ENCODE assay signal across 26 mouse cellular contexts in genomic region chr12:85610167-85610566, GRCm38 (mm10). TPM values are rescaled to one million over a fixed set of nuclear protein-coding genes. Genes with fewer than 3 reads are reported as not detected.
DNase-seq lines count a peak whose midpoint lies in the region; ATAC-seq and TF ChIP-seq lines count a peak whose summit lies in the region.
"Had no signal": no experiment of that assay in that cellular context is flagged by ENCODE, and none has a peak within 500 bp of the region (broad histone marks: within the 10 kb centered on the region; RNA-seq: fewer than 3 reads in every experiment).

No protein-coding gene starts in this region.

- peak; percentile 39; the same call in 1 of the 2 replicates for TF ChIP-seq EP300 in CH12.LX (IDR thresholded peaks at IDR 0.05; ENCODE audit: low read length)

- H3K4me3 ChIP-seq in CH12.LX (replicated peaks in 1 of 3; ENCODE audit: low read depth in 2 of 3, low read length in 2 of 3, poor library complexity in 1 of 3): no peak overlapping the region
- no peak overlapping the region for H3K4me3 ChIP-seq in heart, embryonic 11.5 days (ENCODE audit: low read depth, low read length)
- H3K4me3 ChIP-seq: embryonic facial prominence, embryonic 13.5 days; erythroblast, embryonic 14.5 days; forebrain, embryonic 12.5 days; heart, embryonic 10.5 days; hindbrain, embryonic 15.5 days; intestine, embryonic 15.5 days; limb, embryonic 13.5 days; liver, embryonic 13.5 days; midbrain, embryonic 12.5 days had no signal

- peak; percentile 19; the same call in 1 of the 2 replicates for TF ChIP-seq POLR2A in CH12.LX (IDR thresholded peaks at IDR 0.05; ENCODE audit: low read depth, low read length)

- no peak for TF ChIP-seq CTCF in CH12.LX (conservative IDR thresholded peaks at IDR 0.05 in 1 of 2, IDR thresholded peaks at IDR 0.05 in 1 of 2; ENCODE audit: low read depth in 2 of 2, low read length in 2 of 2)

- H3K9me3 ChIP-seq in CH12.LX (replicated peaks; ENCODE audit: low read length): no peaks in the 10 kb centered on the region
- no peaks in the 10 kb centered on the region for H3K9me3 ChIP-seq in heart, embryonic 11.5 days (replicated peaks; ENCODE audit: control insufficient read depth, low read length)
- H3K9me3 ChIP-seq: embryonic facial prominence, embryonic 13.5 days; forebrain, embryonic 12.5 days; G1E; heart, embryonic 10.5 days; hindbrain, embryonic 15.5 days; intestine, embryonic 15.5 days; limb, embryonic 13.5 days; liver, embryonic 13.5 days; midbrain, embryonic 12.5 days had no signal

- peak; percentile 44 to 88 for DNase-seq in layer of hippocampus, adult 18-20 months (ENCODE audit: low spot score in 2 of 2)
- no peak for DNase-seq in layer of hippocampus, adult 9-10 months (ENCODE audit: low spot score)
- DNase-seq in CH12.LX (ENCODE audit: extremely low read depth): no peak
- peak; percentile 78 to 88 for DNase-seq in frontal cortex, postnatal 36 days (ENCODE audit: low spot score in 2 of 2)
- DNase-seq in left cerebral cortex, postnatal 14 days (ENCODE audit: low spot score in 2 of 2): peak; percentile 60 to 80
- no peak for DNase-seq in gastrocnemius, postnatal 4 days (ENCODE audit: low spot score in 2 of 2)
- no peak for DNase-seq in gastrocnemius, postnatal 10 days
- DNase-seq: adrenal gland, postnatal 36 days; cerebellum, adult 11 months; cerebellum, postnatal 10 days; kidney, adult 8-10 months; kidney, postnatal 10 days; liver, embryonic 13.5 days; lung, adult 2 months; thymus, adult 2 months had no signal

- no peak for ATAC-seq in heart, embryonic 11.5 days (replicated peaks; ENCODE audit: insufficient number of reproducible peaks, low FRiP score, low TSS enrichment)
- ATAC-seq: intestine, embryonic 15.5 days; Patski had no signal

- dilution Hi-C loops in CH12.LX (cut with MboI; ENCODE audit: extremely low pct_ligation_motif_present, extremely low pct_unique_long_range_greater_than_20kb, low sequenced_read_pairs): no loop called here

- peaks cover 71 to 95% of the 10 kb centered on the region in 2 experiments for H3K36me3 ChIP-seq in CH12.LX (replicated peaks in 1 of 2; ENCODE audit: control insufficient read depth in 1 of 2, insufficient read depth in 1 of 2, low read length in 1 of 2)
- H3K36me3 ChIP-seq in heart, embryonic 11.5 days (ENCODE audit: control insufficient read depth, insufficient read depth, low read length): no peaks in the 10 kb centered on the region
- H3K36me3 ChIP-seq: forebrain, embryonic 12.5 days; G1E had no signal

- 70% methylated on average over 9 of the region's 9 CpGs for WGBS in heart, embryonic 11.5 days (ENCODE audit: insufficient replicate concordance)

- peaks cover 19 to 97% of the 10 kb centered on the region in 2 experiments for H3K4me1 ChIP-seq in CH12.LX (ENCODE audit: control insufficient read depth in 1 of 2, insufficient read depth in 2 of 2)
- H3K4me1 ChIP-seq in heart, embryonic 11.5 days (ENCODE audit: control insufficient read depth, insufficient read depth, low read length): peaks cover 21% of the 10 kb centered on the region
- H3K4me1 ChIP-seq: forebrain, embryonic 12.5 days; liver, embryonic 13.5 days; midbrain, embryonic 12.5 days had no signal

- H3K4me2 ChIP-seq in CH12.LX (ENCODE audit: insufficient read depth, low read depth, poor library complexity, severe bottlenecking): no peak overlapping the region
- H3K4me2 ChIP-seq in heart, embryonic 11.5 days: no peak overlapping the region
- H3K4me2 ChIP-seq: embryonic facial prominence, embryonic 13.5 days; forebrain, embryonic 12.5 days; hindbrain, embryonic 15.5 days; intestine, embryonic 15.5 days; limb, embryonic 13.5 days; liver, embryonic 13.5 days; midbrain, embryonic 12.5 days had no signal

- in situ Hi-C loops in CH12.LX (cut with MboI; ENCODE audit: low pct_ligation_motif_present, low pct_unique_long_range_greater_than_20kb, low sequenced_read_pairs): no loop called here

- intact Hi-C loops in left cerebral cortex, postnatal 14 days (cut with DNase I): no loop called here

- H3K27me3 ChIP-seq in CH12.LX (replicated peaks): no peaks in the 10 kb centered on the region
- no peaks in the 10 kb centered on the region for H3K27me3 ChIP-seq in heart, embryonic 11.5 days (ENCODE audit: control insufficient read depth, insufficient read depth, low read length)
- H3K27me3 ChIP-seq: embryonic facial prominence, embryonic 13.5 days; forebrain, embryonic 12.5 days; hindbrain, embryonic 15.5 days; intestine, embryonic 15.5 days; limb, embryonic 13.5 days; liver, embryonic 13.5 days; midbrain, embryonic 12.5 days; Patski had no signal

- H3K27ac ChIP-seq in CH12.LX (ENCODE audit: insufficient read depth, low read depth): peak overlapping the region; percentile 43
- no peak overlapping the region for H3K27ac ChIP-seq in heart, embryonic 11.5 days (ENCODE audit: low read depth, low read length)
- H3K27ac ChIP-seq: embryonic facial prominence, embryonic 13.5 days; forebrain, embryonic 12.5 days; heart, embryonic 10.5 days; hindbrain, embryonic 15.5 days; intestine, embryonic 15.5 days; limb, embryonic 13.5 days; liver, embryonic 13.5 days; midbrain, embryonic 12.5 days had no signal

- TF ChIP-seq RAD21 in CH12.LX (IDR thresholded peaks at IDR 0.05; ENCODE audit: low read depth, low read length): no peak

- no peak overlapping the region for H3K9ac ChIP-seq in CH12.LX (ENCODE audit: insufficient read depth, low read depth)
- no peak overlapping the region for H3K9ac ChIP-seq in heart, embryonic 11.5 days (ENCODE audit: low read depth, low read length)
- H3K9ac ChIP-seq: embryonic facial prominence, embryonic 13.5 days; forebrain, embryonic 12.5 days; hindbrain, embryonic 15.5 days; intestine, embryonic 15.5 days; limb, embryonic 13.5 days; liver, embryonic 13.5 days; midbrain, embryonic 12.5 days had no signal

- H3K79me2 ChIP-seq in CH12.LX (replicated peaks; ENCODE audit: control insufficient read depth, extremely low read depth, insufficient read depth, poor library complexity, severe bottlenecking): peaks cover 14% of the 10 kb centered on the region

TF ChIP-seq in CH12.LX, 34 proteins besides CTCF, POLR2A, EP300 and RAD21:
- TF ChIP-seq MEF2A (IDR thresholded peaks at IDR 0.05; ENCODE audit: borderline replicate concordance, low read depth, low read length) (0 out of 2 replicates have a peak, but pooled peaks have one; percentile 14), JUND (conservative IDR thresholded peaks at IDR 0.05; ENCODE audit: low read depth, low read length) (no peak), ETS1 (conservative IDR thresholded peaks at IDR 0.05; ENCODE audit: low read depth, low read length) (peak; percentile 33)

RNA-seq across cellular contexts. Expression of gene Jdp2, which starts 11.3 kb away (rescaled TPM):
- total RNA-seq in layer of hippocampus, adult 18-20 months (2021): 10 to 100 TPM; 44.6 to 55.5 TPM
- total RNA-seq in CH12.LX (2012; rRNA removed): 86.5 and 88.9 TPM in 2 replicates
- total RNA-seq in CH12.LX (2014; rRNA removed): 64.7 and 67.3 TPM in 2 replicates
- polyA plus RNA-seq in CH12.LX (2012; ENCODE audit: insufficient read length, low read depth): 104 and 114 TPM in 2 replicates
- total RNA-seq in left cerebral cortex, postnatal 14 days (2021): 10 to 100 TPM; 45.5 to 68.8 TPM
- 10 to 100 TPM; 19.3 to 21.5 TPM for total RNA-seq in gastrocnemius, postnatal 4 days (2021)
- polyA plus RNA-seq in heart, embryonic 11.5 days (2014; fragmentation: Nextera tagmentation; extraction: Ambion mirVana): 0.49 and 0.62 TPM in 2 replicates
- total RNA-seq in gastrocnemius, postnatal 10 days (2021): 10 to 100 TPM; 15.2 to 17.1 TPM
- total RNA-seq: G1E had no signal
- polyA plus RNA-seq: G1E had no signal

Comparison
In these comparisons a context has a peak if more than half of its experiments do, and no peak if none do; other contexts are left out.
1. DNase-seq: peak in layer of hippocampus, adult 18-20 months (2 of 2), frontal cortex, postnatal 36 days (2 of 2) and left cerebral cortex, postnatal 14 days (2 of 2); none in layer of hippocampus, adult 9-10 months (single experiment), CH12.LX (single experiment), gastrocnemius, postnatal 4 days (0 of 2) and gastrocnemius, postnatal 10 days (single experiment).